Mouse (Mus musculus): Measurements from ENCODE around the gene Pias4. TPM values are rescaled to one million over a fixed set of nuclear protein-coding genes. Genes with fewer than 3 reads are reported as not detected.

The Pias4 gene
- polyA plus RNA-seq, 1 experiment, result 47.8 TPM

DNA sequence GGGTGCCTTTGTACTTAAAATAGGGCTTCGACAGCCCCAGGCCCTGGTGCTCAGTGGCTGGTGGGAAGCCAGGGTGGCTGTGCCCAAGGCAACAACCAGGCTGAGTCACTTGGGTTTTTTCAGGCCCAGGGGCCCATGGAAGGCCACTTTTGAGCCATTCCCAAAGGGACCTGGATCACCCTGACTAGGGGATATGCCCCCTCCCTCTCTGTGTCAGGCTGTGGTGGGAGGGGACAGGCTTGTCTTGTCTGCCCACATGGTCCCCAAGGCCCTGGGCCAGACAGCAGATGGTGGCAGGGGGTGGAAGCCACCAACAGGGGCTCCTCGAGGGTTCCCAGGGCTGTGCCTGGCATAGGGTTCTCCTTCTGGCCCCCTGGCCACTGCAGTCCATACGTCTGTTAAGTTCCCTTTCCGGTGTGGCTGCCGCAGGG, 25.2 kb downstream of the Pias4 start:
- TF ChIP-seq POLR2A (IDR thresholded peaks at IDR 0.05; ENCODE audit: borderline replicate concordance, extremely low read depth, insufficient read depth, insufficient read length, poor library complexity, severe bottlenecking) (no peak), CTCF (IDR thresholded peaks at IDR 0.05; ENCODE audit: borderline replicate concordance, extremely low read depth, insufficient read depth, insufficient read length) (no peak)
- peak; percentile 47 for DNase-seq (ENCODE audit: low read depth)

- TF ChIP-seq CTCF (IDR thresholded peaks at IDR 0.05; ENCODE audit: borderline replicate concordance, extremely low read depth, insufficient read depth, insufficient read length) (no peak), POLR2A (IDR thresholded peaks at IDR 0.05; ENCODE audit: borderline replicate concordance, extremely low read depth, insufficient read depth, insufficient read length, poor library complexity, severe bottlenecking) (no peak)
- no peak for DNase-seq (ENCODE audit: low read depth)
Measured at GRCm38 (mm10) chr10:81141455-81142210, 26.1 kb downstream of the Pias4 start.

GRCm38 (mm10) chr10:81140717-81141454, 26.8 kb downstream of the Pias4 start:
- TF ChIP-seq CTCF (IDR thresholded peaks at IDR 0.05; ENCODE audit: borderline replicate concordance, extremely low read depth, insufficient read depth, insufficient read length) (no peak), POLR2A (IDR thresholded peaks at IDR 0.05; ENCODE audit: borderline replicate concordance, extremely low read depth, insufficient read depth, insufficient read length, poor library complexity, severe bottlenecking) (no peak)
- no peak for DNase-seq (ENCODE audit: low read depth)

DNA sequence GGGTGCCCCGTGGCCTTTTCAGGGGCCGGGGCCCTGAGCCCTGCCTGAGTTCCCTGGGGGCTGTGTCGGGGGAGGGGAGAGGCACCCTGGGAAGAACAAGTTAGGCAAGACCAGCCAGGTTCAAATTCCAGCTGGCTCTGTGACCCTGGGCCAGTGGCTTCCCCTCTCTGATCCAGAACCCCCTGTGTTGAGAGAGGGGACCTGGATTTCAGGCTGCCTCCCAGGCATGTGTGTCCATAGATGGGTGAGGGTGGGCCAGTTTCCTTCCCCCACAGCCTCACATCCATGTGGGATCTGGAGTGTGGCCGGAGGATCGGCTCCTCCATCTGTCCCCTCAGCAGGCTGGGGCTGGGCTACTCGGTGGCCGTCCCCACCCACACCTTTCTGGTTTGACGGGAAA, 27.7 kb downstream of the Pias4 start:
- TF ChIP-seq POLR2A (IDR thresholded peaks at IDR 0.05; ENCODE audit: borderline replicate concordance, extremely low read depth, insufficient read depth, insufficient read length, poor library complexity, severe bottlenecking) (no peak), CTCF (IDR thresholded peaks at IDR 0.05; ENCODE audit: borderline replicate concordance, extremely low read depth, insufficient read depth, insufficient read length) (no peak)
- no peak for DNase-seq (ENCODE audit: low read depth)

- no peak for TF ChIP-seq POLR2A (IDR thresholded peaks at IDR 0.05; ENCODE audit: borderline replicate concordance, extremely low read depth, insufficient read depth, insufficient read length, poor library complexity, severe bottlenecking)
- TF ChIP-seq CTCF (IDR thresholded peaks at IDR 0.05; ENCODE audit: borderline replicate concordance, extremely low read depth, insufficient read depth, insufficient read length), result no peak
- DNase-seq (ENCODE audit: low read depth), result no peak
Measured at GRCm38 (mm10) chr10:81139529-81139846, 28.2 kb downstream of the Pias4 start.

GRCm38 (mm10) chr10:81138821-81139528, 28.7 kb downstream of the Pias4 start:
- TF ChIP-seq CTCF (IDR thresholded peaks at IDR 0.05; ENCODE audit: borderline replicate concordance, extremely low read depth, insufficient read depth, insufficient read length) (no peak), POLR2A (IDR thresholded peaks at IDR 0.05; ENCODE audit: borderline replicate concordance, extremely low read depth, insufficient read depth, insufficient read length, poor library complexity, severe bottlenecking) (no peak)

DNA sequence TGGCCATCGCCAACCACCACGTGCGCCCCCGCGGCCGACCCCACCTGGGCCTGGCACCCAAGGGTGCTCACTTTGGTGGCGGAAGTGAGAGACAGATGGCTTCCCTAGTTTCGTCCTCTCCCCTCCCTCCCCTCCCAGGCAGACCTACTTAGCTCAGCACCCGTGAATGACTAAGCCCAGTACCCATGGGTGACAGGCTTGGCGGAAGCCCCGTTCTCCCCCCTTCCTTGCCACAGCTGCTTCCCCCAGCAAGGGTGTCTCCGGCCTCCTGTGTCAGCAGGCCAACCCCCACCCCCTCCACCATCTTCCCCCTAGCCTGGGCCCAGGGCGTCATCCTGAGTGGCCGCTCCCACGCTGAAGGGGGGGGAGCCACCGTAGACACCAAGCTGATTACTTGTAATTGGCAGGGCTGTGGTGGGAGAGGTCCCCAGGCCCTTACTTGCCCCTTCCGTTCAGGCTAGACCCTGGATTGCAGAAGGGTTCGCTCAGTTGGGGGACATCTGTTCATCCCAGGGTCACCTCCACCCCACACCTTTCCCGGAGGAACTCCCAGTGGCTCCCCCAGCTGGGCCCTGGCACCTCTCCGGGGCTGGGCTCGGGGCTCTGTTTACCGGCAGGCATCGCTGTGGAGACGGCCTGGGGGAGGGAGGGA, 29.5 kb downstream of the Pias4 start:
- TF ChIP-seq POLR2A (IDR thresholded peaks at IDR 0.05; ENCODE audit: borderline replicate concordance, extremely low read depth, insufficient read depth, insufficient read length, poor library complexity, severe bottlenecking), result no peak
- TF ChIP-seq CTCF (IDR thresholded peaks at IDR 0.05; ENCODE audit: borderline replicate concordance, extremely low read depth, insufficient read depth, insufficient read length), result no peak
- DNase-seq (ENCODE audit: low read depth), result peak; percentile 51

More at GRCm38 (mm10) chr10:81138821-81139528, 28.7 kb downstream of the Pias4 start:
- DNase-seq (ENCODE audit: low read depth), result no peak

GRCm38 (mm10) chr10:81137252-81138130, 30.2 kb downstream of the Pias4 start:
- peak; percentile 100 for DNase-seq (ENCODE audit: low read depth)
- TF ChIP-seq CTCF (IDR thresholded peaks at IDR 0.05; ENCODE audit: borderline replicate concordance, extremely low read depth, insufficient read depth, insufficient read length) (no peak), POLR2A (IDR thresholded peaks at IDR 0.05; ENCODE audit: borderline replicate concordance, extremely low read depth, insufficient read depth, insufficient read length, poor library complexity, severe bottlenecking) (peak; percentile 69; the same call in 1 of the 2 replicates)

DNA sequence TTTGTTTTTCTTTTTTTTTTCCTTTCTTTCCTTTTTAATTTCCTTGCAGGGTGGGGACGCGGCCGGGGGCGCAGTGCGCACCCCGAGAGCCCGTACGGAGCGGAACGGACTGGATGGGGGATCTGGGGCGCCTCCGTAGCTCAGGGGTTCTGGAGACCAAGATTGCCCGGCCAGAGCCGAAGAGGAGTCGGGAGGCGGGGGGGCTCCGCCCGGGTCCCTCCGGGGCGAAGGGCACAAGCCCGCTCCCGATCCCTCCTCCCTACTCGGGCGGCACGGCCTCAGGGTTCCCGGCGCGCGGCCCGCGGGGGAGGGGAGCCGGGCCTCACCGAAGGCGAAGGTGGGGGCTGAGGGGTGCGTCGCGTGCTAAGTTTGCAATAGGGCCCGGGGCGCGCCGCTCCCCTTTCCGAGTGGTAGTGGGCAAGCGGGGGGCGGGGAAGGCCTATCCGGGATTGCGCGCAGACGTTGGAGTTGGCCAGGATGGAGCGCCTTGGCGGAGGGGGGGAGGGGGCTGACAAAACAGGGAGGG, 31.0 kb downstream of the Pias4 start:
- TF ChIP-seq POLR2A (IDR thresholded peaks at IDR 0.05; ENCODE audit: borderline replicate concordance, extremely low read depth, insufficient read depth, insufficient read length, poor library complexity, severe bottlenecking) (peak; percentile 30; the same call in 1 of the 2 replicates), CTCF (IDR thresholded peaks at IDR 0.05; ENCODE audit: borderline replicate concordance, extremely low read depth, insufficient read depth, insufficient read length) (no peak)
- DNase-seq (ENCODE audit: low read depth), result no peak
